Mouse (Mus musculus) embryonic stem cell, embryonic (primary cell): ENCODE data around the gene Megf6.

Experiments
- CTCF ChIA-PET, 4 experiments: fragments of 300-600 bp in 2 of 4; fragments of 350-600 bp in 2 of 4; sonication (Branson Sonifier 250); formaldehyde crosslinking; loops; one replicate each; lab custom pipeline; 2022; ENCODE audit warnings: inconsistent platforms in 2 of 4; lab: Charles Lee
- POLR2A ChIA-PET, 4 experiments: fragments of 300-600 bp in 2 of 4; fragments of 350-600 bp in 2 of 4; sonication (Branson Sonifier 250); formaldehyde crosslinking; loops; one replicate each; lab custom pipeline; 2022; ENCODE audit warnings: antibody characterized with exemption in 4 of 4, inconsistent platforms in 1 of 4; lab: Charles Lee

Megf6 gene

GRCm38 (mm10) chr4:154170506-154171150 is at the start of gene Megf6:
Gene Megf6, plus strand, starts transcription at chr4:154170730.
- ChIA-PET POLR2A (interaction anchor here in 2 of 4 experiments (0.7 to 1.0 kb wide), 3 partner anchors 10 to 753 kb away, joined by 3 to 6 read pairs (median 4); partner anchors contain the start of gene Tprgl (in 1 of the 2)), CTCF (interaction anchor here in 2 of 4 experiments (0.6 to 1.9 kb wide), 8 partner anchors 12 to 851 kb away, joined by 3 to 7 read pairs (median 4); partner anchors contain the start of gene Arhgef16 (in 1 of the 2))

GRCm38 (mm10) chr4:154121800-154122199 is 48.7 kb upstream of the Megf6 start:
- POLR2A ChIA-PET = no interaction called here
- CTCF ChIA-PET = interaction anchor here in 2 of 4 experiments (1.4 to 1.9 kb wide), 3 partner anchors 16 to 29 kb away, joined by 5 to 6 read pairs (median 5); no protein-coding TSS in a partner anchor

GRCm38 (mm10) chr4:154122374-154122773 is 48.2 kb upstream of the Megf6 start:
- ChIA-PET POLR2A (interaction anchor here in 1 of 4 experiments (0.7 kb wide), 1 partner anchor 1026 kb away, joined by 3 read pairs; no protein-coding TSS in a partner anchor), CTCF (interaction anchor here in 2 of 4 experiments (1.4 to 1.8 kb wide), 2 partner anchors 17 kb away, joined by 5 to 6 read pairs; no protein-coding TSS in a partner anchor)

- ChIA-PET CTCF (no interaction called here), POLR2A (no interaction called here)
Measured at GRCm38 (mm10) chr4:154123553-154123952, 47.0 kb upstream of the Megf6 start.

- ChIA-PET CTCF (interaction anchor here in 3 of 4 experiments (0.6 to 0.9 kb wide), 4 partner anchors 20 to 1716 kb away, joined by 3 to 5 read pairs (median 4); no protein-coding TSS in a partner anchor), POLR2A (no interaction called here)
Measured at GRCm38 (mm10) chr4:154125202-154125601, 45.3 kb upstream of the Megf6 start.

GRCm38 (mm10) chr4:154127273-154127672 is 43.3 kb upstream of the Megf6 start:
- ChIA-PET POLR2A (no interaction called here), CTCF (interaction anchor here in 1 of 4 experiments (0.5 kb wide), 1 partner anchor 72 kb away, joined by 6 read pairs; no protein-coding TSS in a partner anchor)

GRCm38 (mm10) chr4:154129950-154130349 is 40.6 kb upstream of the Megf6 start:
- POLR2A ChIA-PET = interaction anchor here in 1 of 4 experiments (1.1 kb wide), 1 partner anchor 24 kb away, joined by 3 read pairs; no protein-coding TSS in a partner anchor
- CTCF ChIA-PET = interaction anchor here in 1 of 4 experiments (0.6 kb wide), 1 partner anchor 100 kb away, joined by 3 read pairs; no protein-coding TSS in a partner anchor

- POLR2A ChIA-PET = no interaction called here
- CTCF ChIA-PET = no interaction called here
Measured at GRCm38 (mm10) chr4:154131894-154132293, 38.6 kb upstream of the Megf6 start.

GRCm38 (mm10) chr4:154134803-154135202 is 35.7 kb upstream of the Megf6 start:
- CTCF ChIA-PET = interaction anchor here in 1 of 4 experiments (0.5 kb wide), 1 partner anchor 41 kb away, joined by 5 read pairs; no protein-coding TSS in a partner anchor
- POLR2A ChIA-PET = no interaction called here

GRCm38 (mm10) chr4:154137139-154137538 is 33.4 kb upstream of the Megf6 start:
- CTCF ChIA-PET = interaction anchor here in 1 of 4 experiments (0.5 kb wide), 1 partner anchor 641 kb away, joined by 4 read pairs; no protein-coding TSS in a partner anchor
- POLR2A ChIA-PET = no interaction called here

- CTCF ChIA-PET = interaction anchor here in 1 of 4 experiments (1.2 kb wide), 1 partner anchor 46 kb away, joined by 3 read pairs; no protein-coding TSS in a partner anchor
- POLR2A ChIA-PET = no interaction called here
Measured at GRCm38 (mm10) chr4:154139671-154140181, 30.8 kb upstream of the Megf6 start.

GRCm38 (mm10) chr4:154140182-154140212 is 30.5 kb upstream of the Megf6 start, which contains the start of gene Trp73:
Gene Trp73, minus strand, starts transcription at chr4:154140208.
- POLR2A ChIA-PET = no interaction called here

GRCm38 (mm10) chr4:154140213-154141008 is 30.1 kb upstream of the Megf6 start:
- ChIA-PET POLR2A (interaction anchor here in 1 of 4 experiments (0.6 kb wide), 1 partner anchor 20 kb away, joined by 4 read pairs; the partner anchor contains the start of gene Tprgl), CTCF (interaction anchor here in 2 of 4 experiments (1.1 to 1.2 kb wide), 2 partner anchors 22 to 114 kb away, joined by 3 to 5 read pairs; partner anchors contain the start of gene Smim1 (in 1 of the 2))

More at GRCm38 (mm10) chr4:154140182-154140212, 30.5 kb upstream of the Megf6 start, which contains the start of gene Trp73:
- CTCF ChIA-PET = no interaction called here

GRCm38 (mm10) chr4:154141009-154141867 is 29.3 kb upstream of the Megf6 start:
- ChIA-PET CTCF (interaction anchor here in 2 of 4 experiments (1.1 to 1.2 kb wide), 3 partner anchors 21 to 115 kb away, joined by 3 to 5 read pairs (median 3); partner anchors contain the start of gene Smim1 (in 1 of the 2)), POLR2A (interaction anchor here in 1 of 4 experiments (0.6 to 2.2 kb wide), 3 partner anchors 14 to 19 kb away, joined by 3 to 8 read pairs (median 4); partner anchors contain the start of gene Tprgl)

GRCm38 (mm10) chr4:154142211-154143040 is 28.1 kb upstream of the Megf6 start, which contains the start of gene Wrap73:
Gene Wrap73, plus strand, starts transcription at chr4:154142372.
- ChIA-PET POLR2A (interaction anchor here in 2 of 4 experiments (0.7 to 2.2 kb wide), 6 partner anchors 12 to 33 kb away, joined by 3 to 8 read pairs (median 3); no protein-coding TSS in a partner anchor), CTCF (interaction anchor here in 2 of 4 experiments (0.7 to 1.1 kb wide), 6 partner anchors 17 to 157 kb away, joined by 3 to 4 read pairs (median 3); no protein-coding TSS in a partner anchor)

GRCm38 (mm10) chr4:154144712-154145111 is 25.8 kb upstream of the Megf6 start:
- CTCF ChIA-PET = interaction anchor here in 3 of 4 experiments (0.6 to 2.2 kb wide), 4 partner anchors 74 to 80 kb away, joined by 3 to 6 read pairs (median 3); no protein-coding TSS in a partner anchor
- POLR2A ChIA-PET = no interaction called here
